Mouse (Mus musculus): ENCODE measurements around the gene Gm14408. TPM values are rescaled to one million over a fixed set of nuclear protein-coding genes. Genes with fewer than 3 reads are reported as not detected.
A peak's percentile ranks its signal among the peaks of the same experiment; 100 is the strongest.
"Not testable (repeated sequence)": the region's sequence is repeated elsewhere in the genome, so short reads cannot be mapped to it uniquely, and the experiment has no call there.

The Gm14408 gene
- total RNA-seq (2021): not detected

- DNase-seq; intact Hi-C loops (cut with DNase I): not testable (repeated sequence)
These were observed at the start of gene Gm14408 for GRCm38 (mm10) chr2:176830840-176831239. TSS of gene Gm14408 (plus strand) at chr2:176831140.

GRCm38 (mm10) chr2:176798312-176798711, 32.6 kb upstream of the Gm14408 start, which contains the start of gene Gm14295:
TSS of gene Gm14295 (plus strand) at chr2:176798612.
- intact Hi-C loops (cut with DNase I); DNase-seq: not testable (repeated sequence)

GRCm38 (mm10) chr2:176798785-176799184, 32.2 kb upstream of the Gm14408 start:
- DNase-seq: peak in 1 of 2 experiments; percentile 0
- intact Hi-C loops (cut with DNase I): not testable (repeated sequence)

Other genes with a start within 250 kb of the Gm14408 start
- 1 to 10 TPM in 1 of 2 experiments, under 1 TPM in 1; 0.42 to 2.0 TPM for gene Gm14308, start 194.8 kb upstream of the Gm14408 start, total RNA-seq (2021)
- gene Zfp973, start 160.6 kb upstream of the Gm14408 start, total RNA-seq (2021): 10 to 100 TPM; 12.6 to 12.9 TPM
- gene Gm14305, start 122.8 kb upstream of the Gm14408 start, total RNA-seq (2021): 1 to 10 TPM; 7.6 to 8.4 TPM
- 1 to 10 TPM; 5.0 to 7.3 TPM for gene Gm14295, start 32.5 kb upstream of the Gm14408 start, total RNA-seq (2021)
- 1 to 10 TPM; 2.7 to 3.5 TPM for gene Gm14296, start 96.7 kb downstream of the Gm14408 start, total RNA-seq (2021)
- gene Gm14419, start 169.8 kb downstream of the Gm14408 start, total RNA-seq (2021): 10 to 100 TPM; 50.6 to 70.4 TPM
- gene Gm14401, start 243.2 kb downstream of the Gm14408 start, total RNA-seq (2021): under 1 TPM; 0.67 to 0.95 TPM